Mouse (Mus musculus): Measurements from ENCODE around the gene Gfi1b.

Gene Gfi1b

GRCm38 (mm10) chr2:28563303-28563702, 58.5 kb downstream of the Gfi1b start, which contains the start of gene Cel:
Cel (minus strand) TSS chr2:28563403.
- no peak for DNase-seq (ENCODE audit: extremely low read depth, insufficient read length, low spot score)
